Mouse (Mus musculus) hindlimb bud, embryonic 11.5 days (tissue): ENCODE results near the gene Med27.

ENCODE experiments used
- DNase-seq: peaks from one replicate; pipeline ENCODE4 v3.0.0-alpha.2; 2012; ENCODE audit warnings: low read depth, low spot score; ENCODE audit errors: extremely low spot score

Gene Med27

GRCm38 (mm10) chr2:29465649-29466137 lies 119.1 kb downstream of the Med27 start:
- no peak for DNase-seq

DNA sequence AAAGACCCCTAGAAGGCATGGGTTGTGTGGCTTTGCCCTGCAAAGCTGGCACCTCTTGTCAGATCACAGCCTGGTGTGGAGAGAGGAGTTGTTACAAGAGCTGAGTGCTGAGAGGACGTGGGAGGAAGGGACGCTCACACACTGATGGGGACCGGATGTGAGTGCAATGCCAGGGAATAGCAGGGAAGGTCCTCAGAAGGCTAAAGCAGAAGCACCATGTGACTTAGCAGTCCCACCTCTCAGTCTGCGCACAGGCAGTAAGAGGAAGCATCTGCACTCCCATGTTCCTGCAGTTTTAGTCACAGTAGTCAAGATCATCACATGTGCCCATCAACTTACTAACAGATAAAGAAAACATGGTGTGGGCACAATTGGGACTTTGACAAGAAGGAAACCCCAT lies 119.8 kb downstream of the Med27 start:
- no peak for DNase-seq

DNA sequence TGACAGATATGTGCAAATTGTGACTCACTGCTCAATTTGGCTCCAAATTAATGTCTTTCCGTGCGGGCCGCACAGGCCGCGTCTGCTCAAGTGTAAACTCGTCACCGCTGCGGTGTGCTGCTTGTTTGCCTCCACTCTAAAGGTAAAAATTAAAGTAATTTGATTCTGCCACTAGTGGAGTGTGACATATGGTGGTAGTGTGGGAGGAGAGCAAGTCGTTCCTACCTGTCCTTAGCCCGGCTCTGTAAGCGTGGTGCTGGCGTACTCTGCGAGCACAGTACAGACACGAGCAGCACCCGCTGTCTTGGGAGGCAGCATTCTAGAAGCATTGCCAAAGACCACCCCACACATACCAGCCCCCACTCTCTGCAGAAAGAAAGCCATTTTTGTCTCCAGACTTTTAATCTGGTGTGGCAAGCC lies 121.9 kb downstream of the Med27 start:
- DNase-seq, result no peak

GRCm38 (mm10) chr2:29472952-29473437 lies 126.4 kb downstream of the Med27 start:
- DNase-seq, result no peak

DNA sequence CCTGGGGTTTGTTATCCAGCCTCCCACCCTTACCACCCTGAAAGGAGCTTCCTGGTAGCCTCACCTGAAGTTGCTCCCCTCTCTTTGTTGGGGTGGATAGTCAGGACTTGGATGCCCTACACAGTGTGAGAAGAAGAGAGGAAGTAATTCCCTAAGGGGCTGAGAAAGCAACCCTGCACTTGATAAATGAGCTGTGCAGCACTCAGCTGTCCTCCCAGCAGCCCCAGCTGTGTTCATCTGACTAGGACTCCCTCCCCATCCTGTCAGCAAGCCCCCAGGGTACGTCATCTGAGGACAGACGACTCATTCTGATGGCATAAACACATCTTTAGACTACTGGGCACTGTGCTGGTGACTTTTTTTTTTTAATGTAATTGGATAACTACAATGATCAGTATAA lies 127.3 kb downstream of the Med27 start:
- DNase-seq, result no peak

DNA sequence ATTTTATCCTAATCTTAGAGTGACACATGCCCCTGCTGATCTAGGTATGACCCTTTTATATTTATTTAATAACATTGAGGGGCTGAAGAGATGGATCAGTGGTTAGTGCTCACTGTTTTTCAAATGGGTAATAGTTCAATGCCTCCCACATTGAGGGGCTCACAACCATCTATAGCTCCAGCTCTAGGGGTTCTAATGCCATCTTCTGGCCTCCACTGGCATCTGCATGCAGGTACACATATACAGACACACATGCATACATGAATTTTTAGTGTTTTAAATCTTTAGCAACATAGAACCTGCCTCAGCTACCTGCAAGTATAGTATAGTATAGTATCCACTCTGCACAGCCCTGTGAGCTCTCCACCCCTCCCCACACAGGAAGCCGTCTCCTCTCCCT lies 130.1 kb downstream of the Med27 start:
- DNase-seq, result no peak

GRCm38 (mm10) chr2:29481856-29482255 lies 135.2 kb downstream of the Med27 start:
- DNase-seq, result no peak

DNA sequence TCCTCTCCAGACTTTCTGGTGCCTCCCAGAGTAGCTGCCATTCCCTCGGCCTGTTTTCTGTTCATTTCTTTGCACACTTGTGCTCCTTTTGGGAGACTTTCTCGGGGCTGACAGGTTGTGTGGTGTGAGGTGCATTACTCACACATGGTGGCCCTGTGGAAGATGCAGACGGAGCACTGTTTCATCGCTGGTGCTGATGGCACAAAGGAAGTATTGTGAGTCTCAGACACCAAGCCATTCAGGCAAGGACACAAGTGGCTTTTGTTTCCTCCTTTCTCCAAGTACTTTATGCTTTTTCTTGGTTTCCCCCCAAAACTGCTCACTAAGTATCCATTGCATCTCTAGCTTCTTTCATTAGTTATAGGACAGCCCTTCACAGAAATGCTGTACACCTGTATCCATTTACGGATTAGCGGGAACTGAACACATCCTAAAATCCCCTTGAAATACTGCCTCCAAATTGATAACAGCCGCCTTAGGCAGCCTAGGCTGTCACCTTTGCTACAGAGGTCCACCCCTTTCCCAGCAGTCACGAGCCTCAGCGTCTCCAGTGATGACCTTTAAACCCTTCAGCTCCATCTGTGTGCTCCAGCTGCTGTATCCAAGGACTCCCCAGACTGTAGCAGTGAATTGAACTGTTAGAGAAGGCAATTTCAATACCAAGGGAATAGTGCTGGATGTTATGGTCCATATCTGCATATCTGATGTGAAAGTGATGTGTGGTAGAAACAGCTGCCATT lies 136.5 kb downstream of the Med27 start:
- DNase-seq, result peak; percentile 26

DNA sequence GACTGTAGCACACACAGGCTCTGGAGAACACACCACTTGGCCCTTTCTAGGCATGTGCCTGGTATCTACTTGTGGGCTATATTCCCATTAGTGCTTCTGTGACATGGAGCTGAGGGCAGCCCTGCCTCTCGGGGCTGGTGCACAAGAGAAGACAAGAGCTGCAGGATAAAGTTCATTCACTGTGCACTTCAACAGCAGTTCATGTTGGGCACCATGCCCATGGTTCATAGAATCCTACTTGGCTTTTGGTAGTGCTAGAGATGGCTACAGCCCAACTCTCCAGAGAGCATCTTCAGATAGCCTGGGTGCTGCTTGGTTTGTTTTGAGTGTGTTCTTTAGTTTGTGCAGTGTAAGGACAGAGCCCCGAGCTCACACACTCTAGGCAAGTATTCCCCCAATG lies 138.9 kb downstream of the Med27 start:
- DNase-seq, result no peak

DNA sequence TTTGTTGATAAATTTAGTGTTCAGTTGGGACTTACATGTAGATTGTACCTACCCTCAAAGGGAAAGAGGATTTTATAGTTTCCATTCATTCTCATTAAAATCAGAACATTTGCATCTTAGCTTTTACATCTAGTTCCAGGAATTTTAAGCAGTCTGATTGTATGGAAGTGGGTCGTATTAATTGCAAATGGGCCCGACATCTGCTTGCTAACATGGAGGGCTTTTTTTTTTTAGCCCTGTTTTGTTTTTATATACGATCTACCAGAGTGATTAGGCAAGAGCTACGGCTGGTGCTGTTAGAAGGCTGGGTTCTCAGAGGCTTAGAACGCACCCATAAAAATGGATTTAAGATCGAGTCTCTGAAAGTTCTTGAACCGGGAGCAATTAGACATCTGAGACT lies 139.9 kb downstream of the Med27 start:
- DNase-seq, result no peak

DNA sequence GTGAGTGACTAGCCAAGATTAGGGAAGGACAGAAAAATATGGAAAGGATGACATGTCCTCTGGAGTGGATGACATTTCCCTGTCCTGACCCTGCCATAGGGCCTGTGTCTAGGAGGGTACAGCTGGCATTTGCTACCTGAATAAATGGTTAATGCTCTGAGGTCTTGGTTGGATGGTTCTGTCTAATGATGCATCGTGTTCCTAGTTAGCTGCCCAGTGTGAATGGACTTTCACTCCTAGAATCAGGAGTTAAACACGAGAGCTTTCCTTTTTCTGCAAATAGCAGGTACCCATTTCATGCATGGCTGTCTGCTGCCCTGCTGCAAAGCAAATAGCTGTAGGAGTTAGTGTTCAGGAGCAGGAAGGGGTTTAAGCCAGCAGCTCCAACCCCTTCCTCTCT lies 141.0 kb downstream of the Med27 start:
- DNase-seq, result no peak

GRCm38 (mm10) chr2:29488379-29489236 lies 142.0 kb downstream of the Med27 start:
- DNase-seq, result no peak

- DNase-seq, result no peak
Measured at GRCm38 (mm10) chr2:29491656-29492055, 145.0 kb downstream of the Med27 start.

DNA sequence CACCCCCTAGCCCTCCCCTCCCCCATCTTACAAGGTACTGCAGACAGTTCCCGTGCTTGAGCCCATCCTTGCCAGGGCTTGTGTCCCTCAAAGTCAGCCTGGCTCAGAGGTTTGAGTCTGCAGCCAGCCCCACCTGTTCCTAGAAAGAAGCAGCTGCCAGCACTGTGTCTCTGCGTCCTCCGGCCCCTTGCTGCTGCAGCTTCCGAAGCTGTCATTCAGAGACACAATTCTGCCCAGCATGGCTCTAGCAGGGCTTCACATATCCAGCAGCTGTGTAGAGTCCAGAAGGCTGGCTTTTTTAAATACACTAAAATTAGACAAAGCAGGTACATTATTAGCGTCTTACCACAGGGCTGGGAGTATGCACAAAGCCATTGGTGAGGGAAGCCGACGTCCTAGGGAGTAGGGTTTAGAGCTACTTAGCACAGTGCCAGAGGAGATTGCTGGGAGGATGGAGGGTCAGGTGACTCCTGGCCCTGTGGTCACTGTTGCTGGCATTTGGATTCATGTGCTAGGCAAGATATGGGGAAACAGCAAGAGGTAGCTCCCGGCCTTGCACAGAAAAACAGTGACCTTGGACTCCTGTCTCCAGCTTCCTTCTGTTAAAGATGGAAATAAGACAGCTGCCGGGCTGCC lies 146.9 kb downstream of the Med27 start:
- no peak for DNase-seq

DNA sequence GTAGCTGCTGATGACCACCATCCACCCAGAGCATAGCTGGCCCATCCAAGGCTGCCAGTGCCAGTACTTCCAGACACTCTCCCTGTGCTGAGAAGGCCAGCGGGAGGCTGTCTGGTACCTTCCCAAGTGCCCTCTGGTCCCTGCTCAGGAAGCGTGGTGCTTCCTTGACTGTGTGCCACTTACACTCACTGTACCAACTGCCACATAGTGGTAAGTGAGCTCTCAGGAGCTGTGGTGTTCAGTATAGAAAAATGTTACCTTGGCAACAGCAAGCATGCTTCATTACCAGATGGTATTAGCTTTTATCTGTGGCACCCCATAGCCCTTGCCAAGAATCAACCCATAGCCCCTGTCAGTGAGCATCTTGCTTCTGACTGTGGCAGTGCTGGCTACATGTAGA lies 148.7 kb downstream of the Med27 start:
- DNase-seq, result no peak

DNA sequence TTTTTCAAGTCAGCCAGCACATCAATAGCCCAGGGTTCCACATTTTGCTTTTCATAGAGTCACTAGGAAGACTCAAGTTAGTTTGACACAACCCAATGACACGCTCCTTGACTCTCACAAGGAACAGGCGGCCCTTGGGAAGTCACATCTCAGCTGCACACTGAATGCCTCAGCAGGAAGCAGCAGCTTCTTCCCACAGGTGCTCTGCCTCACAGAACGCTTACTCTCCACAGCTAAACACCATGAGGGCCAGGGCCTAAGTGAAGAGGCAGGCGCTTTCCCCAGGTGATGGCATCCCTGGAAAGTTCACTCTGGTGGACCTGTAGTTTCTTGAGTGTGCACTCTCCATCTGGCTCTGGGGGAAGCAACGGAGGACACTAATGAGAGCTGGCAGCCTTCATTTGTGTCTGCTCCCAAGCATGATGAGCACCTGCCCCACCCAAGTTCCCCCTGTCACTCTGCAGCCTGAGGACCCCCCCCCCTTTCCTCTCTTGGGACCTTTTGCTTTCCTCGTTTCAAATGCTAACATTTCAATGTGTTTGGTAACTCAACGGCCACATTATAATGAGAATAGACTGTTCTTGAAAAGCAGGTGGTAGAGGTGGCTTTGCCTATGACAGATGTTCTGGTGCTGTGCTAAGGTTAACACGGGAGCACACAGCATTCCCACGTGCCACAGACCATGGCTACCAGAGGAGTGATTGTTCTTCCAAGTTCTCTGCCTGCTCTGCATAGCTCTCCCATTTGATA lies 154.2 kb downstream of the Med27 start:
- no peak for DNase-seq

GRCm38 (mm10) chr2:29501381-29501780 lies 154.8 kb downstream of the Med27 start:
- no peak for DNase-seq

DNA sequence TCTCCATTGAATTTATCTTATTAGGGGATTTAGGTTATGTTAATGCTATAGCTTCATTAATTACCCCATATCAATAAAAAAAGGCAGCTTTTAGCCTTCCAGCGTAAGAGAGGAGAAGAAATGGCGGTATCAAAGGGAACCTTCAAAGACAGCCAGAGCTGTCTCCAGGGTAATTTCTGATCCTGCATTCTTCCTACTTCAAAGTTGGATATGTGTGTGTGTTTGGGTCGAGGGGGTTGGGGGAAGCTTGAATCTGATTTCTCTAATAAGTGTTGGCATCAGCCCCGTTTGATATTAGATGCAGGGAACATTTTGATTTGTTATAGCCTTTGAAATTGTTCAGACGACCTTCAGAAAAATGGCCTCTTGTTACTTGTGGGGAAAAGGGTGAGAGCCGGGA lies 158.2 kb downstream of the Med27 start:
- DNase-seq, result no peak

DNA sequence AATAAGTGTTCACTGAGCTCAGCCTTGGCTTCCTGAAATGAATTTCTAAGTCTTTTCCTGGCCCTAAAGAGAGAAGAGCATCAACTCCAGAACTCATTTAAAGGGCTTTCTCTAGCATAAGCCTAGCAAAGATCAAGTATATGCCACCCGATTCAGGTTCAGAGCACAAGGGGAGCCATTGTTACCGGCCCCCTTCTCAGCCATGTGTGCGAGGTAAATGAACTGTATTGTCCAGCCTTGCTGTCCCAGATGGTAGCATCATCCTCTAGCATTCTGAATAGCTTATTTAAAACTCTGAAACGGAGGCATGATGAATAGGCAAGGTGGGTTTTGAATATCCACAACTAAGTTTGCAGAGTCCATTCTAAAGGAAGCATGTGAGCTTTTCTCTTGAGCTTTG lies 159.8 kb downstream of the Med27 start:
- no peak for DNase-seq

DNA sequence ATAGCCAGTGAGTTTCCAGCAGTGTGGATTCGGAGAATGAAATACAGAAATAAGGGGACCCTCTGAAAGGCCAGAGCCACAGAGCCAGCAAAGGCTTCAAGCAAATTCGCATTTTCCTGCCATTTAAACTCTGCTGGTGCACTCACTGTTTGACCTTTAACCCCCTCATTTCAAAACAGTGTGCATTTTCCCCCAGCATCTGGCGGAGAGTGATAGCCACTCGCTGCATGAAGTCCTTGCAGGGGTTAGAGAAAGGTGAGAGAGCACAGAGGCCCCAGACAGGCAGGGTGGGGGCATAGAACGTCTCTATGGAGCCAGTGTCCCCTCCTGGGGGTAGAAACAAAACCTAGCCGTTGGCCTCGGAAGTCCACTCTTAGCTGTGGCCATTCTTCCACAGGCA lies 166.5 kb downstream of the Med27 start:
- no peak for DNase-seq

DNA sequence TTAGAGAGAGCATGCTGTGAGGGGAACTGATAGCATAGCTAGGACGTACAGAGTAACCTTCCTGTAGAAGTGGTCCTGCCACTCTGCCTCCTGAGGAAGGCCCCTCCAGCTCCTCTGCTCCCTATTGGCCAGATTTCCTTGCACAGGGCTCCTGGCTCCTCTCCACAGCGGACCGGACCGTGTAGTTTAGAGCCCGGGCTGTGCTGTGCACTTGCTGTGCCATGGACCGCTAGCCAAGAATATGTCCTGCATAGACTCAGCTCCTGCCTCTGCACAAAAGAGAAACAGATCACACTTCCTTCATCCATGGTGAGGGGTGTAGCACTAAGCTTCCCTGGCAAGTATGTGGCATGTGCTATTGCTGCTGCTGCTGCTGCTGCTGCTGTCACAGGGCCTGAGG lies 168.2 kb downstream of the Med27 start:
- no peak for DNase-seq
